Mouse (Mus musculus) heart, embryonic 14.5 days (tissue): ENCODE data around the gene Gm20721. TPM values are rescaled to one million over a fixed set of nuclear protein-coding genes. Genes with fewer than 3 reads are reported as not detected.

Experiments used
- ATAC-seq: fragments of 200-750 bp; cut with Nextera tagmentation; 2 replicates; pipeline ENCODE4 v1.8.0; 2017; ENCODE audit warnings: low read depth, moderate TSS enrichment; ENCODE audit not compliant: insufficient number of reproducible peaks, insufficient read depth, low FRiP score
- H3K27ac ChIP-seq, 2 experiments: fragments of 200-500 bp in 1 of 2; fragments of 300-500 bp in 1 of 2; sonication (generic) in 1 of 2; replicated peaks in 1 of 2; 2 replicates each; pipeline ENCODE4 v1.5.1; 2012 to 2014; ENCODE audit warnings: low read depth in 2 of 2, low read length in 2 of 2, control low read depth in 1 of 2, mild to moderate bottlenecking in 1 of 2, mixed read lengths in 1 of 2; ENCODE audit not compliant: control insufficient read depth in 1 of 2, insufficient read depth in 1 of 2
- H3K27me3 ChIP-seq: fragments of 300-500 bp; sonication (generic); 2 replicates; pipeline ENCODE4 v1.6.1; 2014; ENCODE audit warnings: mild to moderate bottlenecking, low read length, control low read depth; ENCODE audit not compliant: control insufficient read depth, insufficient read depth
- H3K36me3 ChIP-seq: fragments of 300-500 bp; sonication (generic); 2 replicates; pipeline ENCODE4 v1.6.1; 2014; ENCODE audit warnings: mild to moderate bottlenecking, control low read depth, low read length, mixed read lengths; ENCODE audit not compliant: control insufficient read depth, insufficient read depth
- H3K4me1 ChIP-seq, 2 experiments: fragments of 200-500 bp in 1 of 2; fragments of 300-500 bp in 1 of 2; sonication (generic) in 1 of 2; 2 replicates each; pipeline ENCODE4 v1.6.1; 2012 to 2014; ENCODE audit warnings: low read length in 2 of 2, control low read depth in 1 of 2, mixed read lengths in 1 of 2; ENCODE audit not compliant: control insufficient read depth in 2 of 2, insufficient read depth in 2 of 2
- H3K4me2 ChIP-seq: fragments of 300-500 bp; sonication (generic); 2 replicates; pipeline ENCODE4 v1.6.1; 2014; ENCODE audit warnings: mild to moderate bottlenecking, low read length
- H3K4me3 ChIP-seq, 2 experiments: fragments of 200-500 bp in 1 of 2; fragments of 300-500 bp in 1 of 2; sonication (generic) in 1 of 2; 2 replicates each; pipeline ENCODE4 v1.5.1; 2012 to 2014; ENCODE audit warnings: low read length in 2 of 2, mild to moderate bottlenecking in 2 of 2, control low read depth in 1 of 2, low read depth in 1 of 2, moderate library complexity in 1 of 2; ENCODE audit not compliant: control insufficient read depth in 1 of 2, insufficient read depth in 1 of 2
- H3K9ac ChIP-seq: fragments of 300-500 bp; sonication (generic); 2 replicates; pipeline ENCODE4 v1.6.1; 2014; ENCODE audit warnings: mild to moderate bottlenecking, low read length
- H3K9me3 ChIP-seq: fragments of 300-500 bp; sonication (generic); 2 replicates; pipeline ENCODE4 v1.6.1; 2016; ENCODE audit warnings: low read length, control low read depth; ENCODE audit not compliant: control insufficient read depth
- WGBS: fragments of 180-500 bp; shearing (Covaris S2); extraction: QIAGEN DNeasy Blood & Tissue Kit; methylation state at CpG from one replicate; pipeline ENCODE4 v1.1.7; 2014; 5-methylcytosine and 5-hydroxymethylcytosine counted together
- polyA plus RNA-seq: library from polyadenylated mRNA; unstranded; fragments of >200 nt; fragmentation: Nextera tagmentation; extraction: Ambion mirVana; gene quantifications from 2 replicates; pipeline ENCODE4 v1.2.1, GENCODE M21; 2014

Gene Gm20721
- 6.8 and 7.5 TPM in 2 replicates for polyA plus RNA-seq

GRCm38 (mm10) chr2:174346612-174346998 lies at the start of gene Gm20721:
Gene Gm20721, minus strand, starts transcription at chr2:174346712.
- Histone ChIP-seq H3K4me1 (peaks cover 17 to 32% of the 10 kb centered on the region in 2 experiments), H3K4me2 (no peak within 1 kb of the TSS), H3K36me3 (peaks cover 54% of the 10 kb centered on the region), H3K27me3 (no peaks in the 10 kb centered on the region), H3K27ac (no peak within 1 kb of the TSS), H3K9ac (no peak within 1 kb of the TSS), H3K4me3 (no peak within 1 kb of the TSS), H3K9me3 (no peaks in the 10 kb centered on the region)
- no peak for ATAC-seq
- 91% methylated on average over 5 of the region's 5 CpGs for WGBS

- Histone ChIP-seq H3K4me3 (no peak overlapping the region), H3K9ac (no peak overlapping the region), H3K4me1 (no peaks in the 10 kb centered on the region), H3K4me2 (no peak overlapping the region), H3K27ac (no peak overlapping the region), H3K36me3 (no peaks in the 10 kb centered on the region), H3K27me3 (no peaks in the 10 kb centered on the region), H3K9me3 (no peaks in the 10 kb centered on the region)
- 65% methylated on average over 5 of the region's 5 CpGs for WGBS
- ATAC-seq, result no peak
Measured at GRCm38 (mm10) chr2:174393383-174393782, 46.9 kb upstream of the Gm20721 start.

GRCm38 (mm10) chr2:174392554-174392953 lies 46.0 kb upstream of the Gm20721 start:
- no peak overlapping the region for H3K9ac ChIP-seq
- H3K4me2 ChIP-seq, result no peak overlapping the region
- no peaks in the 10 kb centered on the region for H3K36me3 ChIP-seq
- 71% methylated on average over 9 of the region's 9 CpGs for WGBS
- no peaks in the 10 kb centered on the region for H3K27me3 ChIP-seq
- H3K27ac ChIP-seq, result no peak overlapping the region
- ATAC-seq, result no peak
- no peaks in the 10 kb centered on the region for H3K4me1 ChIP-seq
- no peaks in the 10 kb centered on the region for H3K9me3 ChIP-seq
- no peak overlapping the region for H3K4me3 ChIP-seq

GRCm38 (mm10) chr2:174391936-174392335 lies 45.4 kb upstream of the Gm20721 start:
- no peaks in the 10 kb centered on the region for H3K27me3 ChIP-seq
- no peak for ATAC-seq
- no peaks in the 10 kb centered on the region for H3K4me1 ChIP-seq
- H3K27ac ChIP-seq, result no peak overlapping the region
- H3K36me3 ChIP-seq, result no peaks in the 10 kb centered on the region
- H3K4me2 ChIP-seq, result no peak overlapping the region
- H3K9me3 ChIP-seq, result no peaks in the 10 kb centered on the region
- WGBS, result 82% methylated on average over 3 of the region's 3 CpGs
- H3K4me3 ChIP-seq, result no peak overlapping the region
- H3K9ac ChIP-seq, result no peak overlapping the region

- WGBS, result 88% methylated on average over 9 of the region's 9 CpGs
- Histone ChIP-seq H3K4me1 (no peaks in the 10 kb centered on the region), H3K36me3 (no peaks in the 10 kb centered on the region), H3K4me3 (no peak overlapping the region), H3K9me3 (no peaks in the 10 kb centered on the region), H3K4me2 (no peak overlapping the region), H3K9ac (no peak overlapping the region), H3K27ac (no peak overlapping the region), H3K27me3 (no peaks in the 10 kb centered on the region)
- no peak for ATAC-seq
Measured at GRCm38 (mm10) chr2:174381021-174381420, 34.5 kb upstream of the Gm20721 start.

GRCm38 (mm10) chr2:174366571-174366970 lies 20.1 kb upstream of the Gm20721 start:
- H3K27me3 ChIP-seq, result no peaks in the 10 kb centered on the region
- H3K36me3 ChIP-seq, result no peaks in the 10 kb centered on the region
- H3K9me3 ChIP-seq, result no peaks in the 10 kb centered on the region
- no peak overlapping the region for H3K4me2 ChIP-seq
- no peak overlapping the region for H3K4me3 ChIP-seq
- no peak overlapping the region for H3K9ac ChIP-seq
- no peak overlapping the region for H3K27ac ChIP-seq
- 65% methylated on average over 10 of the region's 10 CpGs for WGBS
- H3K4me1 ChIP-seq, result no peaks in the 10 kb centered on the region
- ATAC-seq, result no peak

- Histone ChIP-seq H3K4me3 (no peak overlapping the region), H3K27ac (no peak overlapping the region), H3K4me2 (no peak overlapping the region), H3K27me3 (no peaks in the 10 kb centered on the region), H3K4me1 (no peaks in the 10 kb centered on the region), H3K9me3 (no peaks in the 10 kb centered on the region), H3K36me3 (no peaks in the 10 kb centered on the region), H3K9ac (no peak overlapping the region)
- ATAC-seq, result no peak
- WGBS, result 72% methylated on average over 4 of the region's 4 CpGs
Measured at GRCm38 (mm10) chr2:174359656-174360055, 13.1 kb upstream of the Gm20721 start.

- WGBS, result 85% methylated on average over 4 of the region's 4 CpGs
- H3K4me1 ChIP-seq, result no peaks in the 10 kb centered on the region
Measured at GRCm38 (mm10) chr2:174358516-174358915, 12.0 kb upstream of the Gm20721 start.

More at GRCm38 (mm10) chr2:174358516-174358915, 12.0 kb upstream of the Gm20721 start:
- Histone ChIP-seq H3K9me3 (no peaks in the 10 kb centered on the region), H3K9ac (no peak overlapping the region), H3K27me3 (no peaks in the 10 kb centered on the region), H3K4me2 (no peak overlapping the region), H3K36me3 (no peaks in the 10 kb centered on the region), H3K27ac (no peak overlapping the region), H3K4me3 (no peak overlapping the region)
- no peak for ATAC-seq
